Mouse (Mus musculus) small intestine, adult 2 months (tissue): ENCODE results near the gene Dus2. TPM values are rescaled to one million over a fixed set of nuclear protein-coding genes. Genes with fewer than 3 reads are reported as not detected.

Experiments
- H3K27ac ChIP-seq: fragments of 200-500 bp; 2 replicates; pipeline ENCODE4 v1.5.1; 2012; ENCODE audit warnings: low read depth, low read length, control low read depth, inconsistent platforms; ENCODE audit not compliant: insufficient read depth
- H3K27me3 ChIP-seq: fragments of 200-500 bp; 2 replicates; pipeline ENCODE4 v1.6.1; 2012; ENCODE audit warnings: mild to moderate bottlenecking, moderate library complexity, low read length, inconsistent platforms; ENCODE audit not compliant: control insufficient read depth, insufficient read depth
- H3K36me3 ChIP-seq: fragments of 200-500 bp; 2 replicates; pipeline ENCODE4 v1.6.1; 2012; ENCODE audit warnings: mild to moderate bottlenecking, low read length, control low read depth, inconsistent platforms; ENCODE audit not compliant: control insufficient read depth, insufficient read depth
- H3K4me1 ChIP-seq: fragments of 200-500 bp; 2 replicates; pipeline ENCODE4 v1.6.1; 2012; ENCODE audit warnings: low read length, inconsistent platforms, mixed read lengths; ENCODE audit not compliant: control insufficient read depth, insufficient read depth, insufficient read length
- H3K4me3 ChIP-seq: fragments of 200-500 bp; 2 replicates; pipeline ENCODE4 v1.5.1; 2012; ENCODE audit warnings: low read depth, mild to moderate bottlenecking, control low read depth, inconsistent platforms, low read length, moderate library complexity
- CTCF ChIP-seq: fragments of 200-500 bp; IDR thresholded peaks from 2 replicates; pipeline ENCODE4 v1.5.1; 2012; ENCODE audit warnings: low read depth, mild to moderate bottlenecking, control low read depth, inconsistent platforms, low read length, moderate library complexity, mixed read lengths; ENCODE audit not compliant: insufficient replicate concordance, insufficient read length; ENCODE audit errors: extremely low read depth
- POLR2A ChIP-seq: fragments of 200-500 bp; IDR thresholded peaks from 2 replicates; pipeline ENCODE4 v1.6.1; 2012; ENCODE audit warnings: low read depth, mild to moderate bottlenecking, control low read depth, inconsistent platforms, low read length, moderate library complexity
- WGBS: fragments of 180-500 bp; shearing (Covaris S2); methylation state at CpG from one replicate; pipeline ENCODE4 v1.1.7; 2018; 5-methylcytosine and 5-hydroxymethylcytosine counted together
- polyA plus RNA-seq: library from polyadenylated mRNA; depleted of rRNA; stranded (reverse); fragments of >200 nt; gene quantifications from 2 replicates; pipeline ENCODE4 v1.2.3, GENCODE M21; 2012

Dus2 gene
- polyA plus RNA-seq, 1 experiment: 5.2 TPM

DNA sequence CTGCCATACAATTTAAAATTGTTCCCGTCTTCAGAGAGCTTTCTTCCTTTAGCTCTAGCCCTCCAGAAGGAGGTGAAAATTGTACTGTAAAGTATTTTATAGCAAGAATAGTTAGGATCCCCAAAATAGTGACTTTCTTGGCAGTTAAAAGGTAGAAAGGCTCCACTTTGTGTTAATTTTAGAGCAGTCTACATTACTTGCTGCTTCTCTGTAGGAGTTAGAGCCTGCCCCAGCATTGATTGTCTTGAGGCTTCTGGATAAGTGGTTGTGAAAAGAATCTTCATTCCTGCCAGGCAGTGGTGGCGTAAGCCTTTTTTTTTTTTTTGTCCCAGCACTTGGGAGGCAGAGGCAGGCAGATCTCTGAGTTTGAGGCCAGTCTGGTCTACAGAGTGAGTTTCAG is 75.6 kb downstream of the Dus2 start:
- Histone ChIP-seq H3K36me3 (0 out of 2 replicates have a peak, but pooled peaks cover 2% of the 10 kb centered on the region), H3K4me3 (no peak overlapping the region), H3K4me1 (peaks cover 7% of the 10 kb centered on the region; the same call in 1 of the 2 replicates), H3K27ac (no peak overlapping the region), H3K27me3 (no peaks in the 10 kb centered on the region)
- no peak for TF ChIP-seq CTCF
- no peak for TF ChIP-seq POLR2A
- WGBS: 93% methylated on average over 2 of the region's 2 CpGs

DNA sequence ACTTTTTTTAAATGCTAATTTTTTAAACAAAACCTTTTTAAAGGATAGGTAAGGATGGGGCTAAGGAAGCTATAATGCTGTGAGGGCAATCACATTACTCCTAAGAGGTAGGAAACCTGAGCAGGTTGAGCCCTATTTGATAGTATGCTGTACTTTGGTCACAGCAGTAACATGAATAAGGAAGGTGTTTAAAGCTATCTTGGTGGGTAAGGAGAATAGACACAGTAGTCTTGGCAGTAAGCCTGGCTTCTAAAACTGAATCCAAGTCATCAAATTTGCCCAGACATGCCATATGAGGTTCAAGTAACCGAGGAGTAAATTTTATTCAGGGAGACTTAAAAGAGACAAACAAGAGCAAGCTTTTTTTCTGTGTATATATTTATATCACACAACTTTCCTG is 78.4 kb downstream of the Dus2 start:
- H3K36me3 ChIP-seq: 0 out of 2 replicates have a peak, but pooled peaks cover 2% of the 10 kb centered on the region
- no peaks in the 10 kb centered on the region for H3K27me3 ChIP-seq
- TF ChIP-seq CTCF (no peak), POLR2A (no peak)
- peaks cover 4% of the 10 kb centered on the region; the same call in 1 of the 2 replicates for H3K4me1 ChIP-seq
- H3K4me3 ChIP-seq: no peak overlapping the region
- WGBS: 7% methylated on average over 1 of the region's 1 CpGs
- H3K27ac ChIP-seq: no peak overlapping the region

DNA sequence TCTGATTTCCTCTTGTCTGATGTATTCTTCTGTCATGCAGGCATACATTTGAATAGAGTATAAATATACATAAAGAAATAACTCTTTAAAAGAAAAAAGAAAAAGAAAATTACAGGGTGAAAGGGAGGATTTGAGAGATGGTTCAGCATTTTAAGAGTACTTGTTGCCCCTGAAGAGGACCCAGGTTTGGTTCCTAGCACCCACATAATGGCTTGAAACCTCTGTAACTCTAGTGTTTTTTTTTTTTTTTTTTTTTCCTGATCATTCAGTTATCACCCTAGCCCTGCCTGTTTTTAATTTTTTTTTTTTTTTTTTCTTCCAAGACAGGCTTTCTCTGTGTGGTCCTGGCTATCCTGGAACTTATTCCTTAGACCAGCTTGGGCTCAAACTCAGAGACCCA is 81.0 kb downstream of the Dus2 start:
- Histone ChIP-seq H3K36me3 (no peaks in the 10 kb centered on the region), H3K27me3 (no peaks in the 10 kb centered on the region), H3K4me3 (no peak overlapping the region), H3K4me1 (peaks cover 10% of the 10 kb centered on the region), H3K27ac (no peak overlapping the region)
- TF ChIP-seq POLR2A: no peak
- TF ChIP-seq CTCF: no peak

DNA sequence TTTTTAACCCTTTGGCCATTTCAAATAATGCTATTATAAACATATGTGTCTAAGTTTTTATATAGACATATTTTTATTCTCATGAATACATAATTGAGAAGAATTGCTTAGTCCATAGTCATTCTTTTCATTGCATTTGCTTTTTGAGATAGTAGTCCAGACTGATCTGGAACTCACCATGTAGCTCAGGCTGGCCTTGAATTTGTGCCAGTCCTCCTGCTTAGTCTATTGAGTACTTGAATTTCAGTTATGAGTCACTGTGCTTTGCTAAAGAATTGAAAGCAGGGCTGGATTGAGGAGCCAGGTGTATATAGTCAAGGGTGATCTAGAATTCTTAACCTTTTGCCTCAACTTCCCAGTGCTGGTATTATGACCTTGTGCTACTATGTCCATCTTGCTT is 83.1 kb downstream of the Dus2 start:
- TF ChIP-seq POLR2A: no peak
- no peak for TF ChIP-seq CTCF

DNA sequence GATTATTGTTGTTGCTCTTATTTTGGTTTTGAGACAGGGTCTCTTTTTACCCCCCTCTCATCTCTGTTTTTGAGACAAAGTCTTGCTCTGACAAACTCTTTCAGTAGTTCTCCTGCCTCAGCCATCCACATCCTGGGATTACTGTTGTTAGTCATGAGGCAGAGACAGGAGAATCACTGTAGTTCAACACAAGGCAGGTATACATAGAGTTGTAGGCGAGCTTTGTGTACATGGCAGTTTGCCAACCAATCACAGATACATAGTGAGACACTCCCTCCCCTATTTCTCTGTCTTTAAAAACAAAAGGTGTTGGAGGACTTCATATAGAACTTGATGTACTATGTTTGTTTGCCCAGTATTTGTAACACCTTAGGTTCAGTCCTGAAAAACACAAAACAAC is 83.5 kb downstream of the Dus2 start:
- peaks cover 10% of the 10 kb centered on the region for H3K36me3 ChIP-seq
- H3K27me3 ChIP-seq: no peaks in the 10 kb centered on the region
- no peak overlapping the region for H3K27ac ChIP-seq
- peaks cover 10% of the 10 kb centered on the region for H3K4me1 ChIP-seq
- H3K4me3 ChIP-seq: no peak overlapping the region
- TF ChIP-seq POLR2A (no peak), CTCF (no peak)
- 19% methylated on average over 1 of the region's 1 CpGs for WGBS

More for the DNA sequence above, 83.1 kb downstream of the Dus2 start:
- H3K27me3 ChIP-seq: no peaks in the 10 kb centered on the region
- no peak overlapping the region for H3K27ac ChIP-seq
- H3K4me3 ChIP-seq: no peak overlapping the region
- peaks cover 10% of the 10 kb centered on the region for H3K4me1 ChIP-seq
- H3K36me3 ChIP-seq: peaks cover 6% of the 10 kb centered on the region

DNA sequence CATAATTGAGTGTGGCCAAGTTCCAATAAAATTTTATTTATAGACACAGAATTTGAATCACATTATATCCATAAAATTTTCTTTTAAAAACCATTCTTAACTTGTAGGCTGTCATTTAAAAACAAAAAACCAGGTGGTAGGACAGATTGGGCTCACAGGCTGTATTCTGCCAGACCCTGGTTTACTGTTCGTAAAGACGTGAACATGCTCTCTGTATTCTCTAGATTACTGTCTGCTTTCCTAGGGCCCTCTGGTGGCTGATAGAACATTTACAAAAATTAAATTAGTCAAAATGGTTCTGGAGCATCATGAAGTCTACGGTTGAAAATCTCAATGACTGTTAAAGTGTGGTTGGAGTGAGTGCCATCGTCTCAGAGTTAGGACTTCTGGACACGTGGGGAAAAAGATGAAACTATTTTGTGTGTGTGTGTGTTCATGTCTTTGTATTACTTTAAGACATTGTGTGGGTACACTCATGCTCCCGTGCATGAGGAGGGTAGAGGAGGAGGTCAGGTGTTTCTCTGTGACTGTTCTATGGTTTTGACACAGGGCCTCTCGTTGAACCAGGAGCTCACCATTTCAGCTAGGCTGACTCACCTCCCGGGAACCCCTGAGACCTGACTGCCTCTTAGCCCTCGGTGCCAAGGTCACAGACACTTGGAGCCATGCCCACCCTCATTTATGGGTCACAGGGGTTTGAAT is 84.2 kb downstream of the Dus2 start:
- H3K27ac ChIP-seq: 0 out of 2 replicates have a peak overlapping the region, but pooled peaks have one; percentile 41
- no peaks in the 10 kb centered on the region for H3K27me3 ChIP-seq
- H3K4me1 ChIP-seq: peaks cover 10% of the 10 kb centered on the region
- H3K4me3 ChIP-seq: no peak overlapping the region
- TF ChIP-seq CTCF: no peak
- no peak for TF ChIP-seq POLR2A
- WGBS: 28% methylated on average over 9 of the region's 9 CpGs
- peaks cover 10% of the 10 kb centered on the region for H3K36me3 ChIP-seq

DNA sequence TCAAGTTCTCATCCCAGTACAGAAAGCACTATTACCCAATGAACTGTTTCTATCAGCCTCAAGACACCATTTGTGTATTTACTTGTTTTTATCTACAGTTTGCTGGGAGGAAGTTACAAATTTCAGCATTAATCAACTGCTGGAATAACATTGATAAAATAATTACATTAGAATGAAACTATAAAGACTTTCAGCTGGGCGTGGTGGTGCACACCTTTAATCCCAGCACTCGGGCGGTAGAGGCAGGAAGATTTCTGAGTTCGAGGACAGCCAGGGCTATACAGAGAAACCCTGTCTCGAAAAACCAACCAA is 84.7 kb downstream of the Dus2 start:
- WGBS: 51% methylated on average over 5 of the region's 5 CpGs
- no peak overlapping the region for H3K27ac ChIP-seq
- peaks cover 10% of the 10 kb centered on the region for H3K36me3 ChIP-seq
- H3K27me3 ChIP-seq: no peaks in the 10 kb centered on the region
- no peak for TF ChIP-seq CTCF
- TF ChIP-seq POLR2A: no peak
- H3K4me3 ChIP-seq: no peak overlapping the region
- H3K4me1 ChIP-seq: peaks cover 10% of the 10 kb centered on the region
